In the genomic region with DNA sequence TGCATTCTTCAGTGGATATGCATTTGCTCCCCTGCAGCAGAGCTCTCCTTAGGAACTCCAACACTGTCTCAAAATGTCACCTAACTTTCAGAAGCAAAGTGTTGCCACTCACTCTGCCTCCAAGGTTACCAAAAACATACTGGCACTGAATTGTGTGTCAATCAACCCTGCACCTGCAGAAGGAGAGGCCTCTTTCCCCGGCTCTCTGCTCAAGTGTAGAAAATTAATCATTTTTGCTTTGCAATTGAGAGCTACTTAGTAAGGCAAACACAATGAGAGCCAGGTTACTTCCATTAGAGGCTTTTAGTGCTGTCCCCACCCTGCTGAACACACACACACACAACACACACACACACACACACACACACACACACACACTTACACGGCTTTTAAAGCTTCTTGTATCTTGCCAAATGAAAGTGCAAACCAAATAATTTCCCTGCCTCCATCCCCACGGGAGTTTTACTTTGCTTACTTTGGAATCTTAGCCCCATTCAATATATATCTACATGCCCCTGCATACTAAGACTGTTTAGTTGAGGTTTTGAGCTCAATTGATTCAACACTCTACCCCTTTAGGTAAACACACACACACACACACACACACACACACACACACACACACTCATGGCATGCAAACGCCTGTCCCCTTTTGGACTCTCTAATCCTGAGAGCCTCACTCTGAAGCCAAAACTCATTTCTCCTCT, we compare ENCODE assay signal across 10 mouse cellular contexts. TPM values are rescaled to one million over a fixed set of nuclear protein-coding genes. Genes with fewer than 3 reads are reported as not detected.
DNase-seq lines count a peak whose midpoint lies in the region; ATAC-seq lines count a peak whose summit lies in the region.
"Had no signal": no experiment of that assay in that cellular context is flagged by ENCODE, and none has a peak within 500 bp of the region (broad histone marks: within the 10 kb centered on the region; RNA-seq: fewer than 3 reads in every experiment).

No protein-coding gene starts in this region.

- peak overlapping the region; percentile 86 for H3K4me2 ChIP-seq in forebrain, embryonic 13.5 days
- no peak overlapping the region for H3K4me2 ChIP-seq in forebrain, embryonic 12.5 days
- peak overlapping the region; percentile 80 for H3K4me2 ChIP-seq in hindbrain, embryonic 16.5 days (ENCODE audit: low read length)
- H3K4me2 ChIP-seq in midbrain, embryonic 15.5 days = peak overlapping the region; percentile 90

- H3K36me3 ChIP-seq in forebrain, embryonic 13.5 days (ENCODE audit: poor library complexity, severe bottlenecking) = no peaks in the 10 kb centered on the region
- no peaks in the 10 kb centered on the region for H3K36me3 ChIP-seq in forebrain, embryonic 12.5 days (replicated peaks)
- H3K36me3 ChIP-seq in hindbrain, embryonic 16.5 days (ENCODE audit: control insufficient read depth, insufficient read depth, low read length) = no peaks in the 10 kb centered on the region
- H3K36me3 ChIP-seq in midbrain, embryonic 15.5 days (replicated peaks) = no peaks in the 10 kb centered on the region

- no peak overlapping the region for H3K9ac ChIP-seq in forebrain, embryonic 13.5 days
- no peak overlapping the region for H3K9ac ChIP-seq in forebrain, embryonic 12.5 days
- peak overlapping the region; percentile 79 for H3K9ac ChIP-seq in hindbrain, embryonic 16.5 days (ENCODE audit: low read depth, low read length)
- no peak overlapping the region; the same call in 1 of the 2 replicates for H3K9ac ChIP-seq in midbrain, embryonic 15.5 days

- H3K9me3 ChIP-seq in forebrain, embryonic 13.5 days (replicated peaks) = no peaks in the 10 kb centered on the region
- no peaks in the 10 kb centered on the region for H3K9me3 ChIP-seq in forebrain, embryonic 12.5 days
- H3K9me3 ChIP-seq in hindbrain, embryonic 16.5 days (ENCODE audit: control insufficient read depth, low read length) = no peaks in the 10 kb centered on the region
- no peaks in the 10 kb centered on the region for H3K9me3 ChIP-seq in midbrain, embryonic 15.5 days

- WGBS in forebrain, embryonic 13.5 days = 48% methylated on average over 4 of the region's 4 CpGs
- WGBS in forebrain, embryonic 12.5 days = 53% methylated on average over 4 of the region's 4 CpGs
- WGBS in hindbrain, embryonic 16.5 days = 40% methylated on average over 4 of the region's 4 CpGs
- WGBS in midbrain, embryonic 15.5 days = 38% methylated on average over 4 of the region's 4 CpGs

- H3K4me3 ChIP-seq in forebrain, embryonic 13.5 days = peak overlapping the region; percentile 10
- no peak overlapping the region for H3K4me3 ChIP-seq in forebrain, embryonic 12.5 days (replicated peaks)
- H3K4me3 ChIP-seq in hindbrain, embryonic 16.5 days (ENCODE audit: low read length) = peak overlapping the region; percentile 72
- peak overlapping the region; percentile 70 for H3K4me3 ChIP-seq in midbrain, embryonic 15.5 days

- ATAC-seq in forebrain, embryonic 13.5 days = no peak
- no peak for ATAC-seq in forebrain, embryonic 12.5 days (ENCODE audit: low FRiP score)
- no peak for ATAC-seq in hindbrain, embryonic 16.5 days
- no peak for ATAC-seq in midbrain, embryonic 15.5 days (replicated peaks)
- no peak for ATAC-seq in CD4-positive, CD25-positive, alpha-beta regulatory T cell, adult 4 months

- DNase-seq in cerebellum, adult 9-11 months = peak; percentile 22
- DNase-seq in layer of hippocampus, adult 18-20 months (ENCODE audit: low spot score in 2 of 2) = no peak
- DNase-seq in spleen, postnatal 10 days (ENCODE audit: low spot score in 2 of 2) = no peak
- DNase-seq: gastrocnemius, postnatal 10 days; kidney, adult 9 months had no signal

- no peak overlapping the region for H3K27ac ChIP-seq in forebrain, embryonic 13.5 days
- no peak overlapping the region for H3K27ac ChIP-seq in forebrain, embryonic 12.5 days
- H3K27ac ChIP-seq in hindbrain, embryonic 16.5 days (ENCODE audit: low read depth, low read length) = no peak overlapping the region
- H3K27ac ChIP-seq in midbrain, embryonic 15.5 days = no peak overlapping the region; the same call in 1 of the 2 replicates

- peaks cover 23% of the 10 kb centered on the region for H3K27me3 ChIP-seq in forebrain, embryonic 13.5 days
- H3K27me3 ChIP-seq in forebrain, embryonic 12.5 days = peaks cover 28% of the 10 kb centered on the region
- H3K27me3 ChIP-seq in hindbrain, embryonic 16.5 days (replicated peaks; ENCODE audit: control insufficient read depth, insufficient read depth, low read length) = no peaks in the 10 kb centered on the region
- H3K27me3 ChIP-seq in midbrain, embryonic 15.5 days (replicated peaks) = no peaks in the 10 kb centered on the region

- H3K4me1 ChIP-seq in forebrain, embryonic 13.5 days = peaks cover 12% of the 10 kb centered on the region; the same call in 1 of the 2 replicates
- peaks cover 18% of the 10 kb centered on the region for H3K4me1 ChIP-seq in forebrain, embryonic 12.5 days
- peaks cover 10% of the 10 kb centered on the region; the same call in 1 of the 2 replicates for H3K4me1 ChIP-seq in hindbrain, embryonic 16.5 days (ENCODE audit: control insufficient read depth, insufficient read depth, low read depth, low read length)
- H3K4me1 ChIP-seq in midbrain, embryonic 15.5 days = peaks cover 16% of the 10 kb centered on the region; the same call in 1 of the 2 replicates

RNA-seq across cellular contexts. Expression of gene Kctd8, which starts 2.4 kb away (rescaled TPM):
- polyA plus RNA-seq in forebrain, embryonic 13.5 days (2015; fragmentation: Nextera tagmentation; extraction: Ambion mirVana) = 3.5 and 4.8 TPM in 2 replicates
- polyA plus RNA-seq in forebrain, embryonic 12.5 days (2016; fragmentation: Nextera tagmentation; extraction: Ambion mirVana) = 2.6 and 2.7 TPM in 2 replicates
- 22.4 and 28.9 TPM in 2 replicates for polyA plus RNA-seq in hindbrain, embryonic 16.5 days (2015; fragmentation: Nextera tagmentation; extraction: Ambion mirVana)
- polyA plus RNA-seq in midbrain, embryonic 15.5 days (2015; fragmentation: Nextera tagmentation; extraction: Ambion mirVana) = 19.3 and 19.6 TPM in 2 replicates
- 1 to 10 TPM; 6.0 to 6.4 TPM for total RNA-seq in layer of hippocampus, adult 18-20 months (2021)
- polyA plus RNA-seq in CD4-positive, CD25-positive, alpha-beta regulatory T cell, adult 4 months (2017; shearing (Covaris generic)) = not detected
